Mouse (Mus musculus): ENCODE data around the gene Chgb. TPM values are rescaled to one million over a fixed set of nuclear protein-coding genes. Genes with fewer than 3 reads are reported as not detected.

The Chgb gene
- total RNA-seq (2022), result 1 to 10 TPM in 2 of 4 experiments, under 1 TPM in 2; 0.49 to 1.1 (median 0.78) TPM

- no peak for DNase-seq (ENCODE audit: low spot score)
Observed at GRCm38 (mm10) chr2:132780978-132781377, at the start of gene Chgb. Gene Chgb, plus strand, starts transcription at chr2:132781278.

- no peak for DNase-seq (ENCODE audit: low spot score)
Observed at GRCm38 (mm10) chr2:132732940-132733339, 48.1 kb upstream of the Chgb start.

GRCm38 (mm10) chr2:132733603-132734573, 47.2 kb upstream of the Chgb start:
- no peak for DNase-seq (ENCODE audit: low spot score)

GRCm38 (mm10) chr2:132738816-132739432, 42.2 kb upstream of the Chgb start:
- DNase-seq (ENCODE audit: low spot score), result no peak

GRCm38 (mm10) chr2:132741862-132742347, 39.2 kb upstream of the Chgb start:
- no peak for DNase-seq (ENCODE audit: low spot score)

- no peak for DNase-seq (ENCODE audit: low spot score)
Observed at GRCm38 (mm10) chr2:132744866-132745265, 36.2 kb upstream of the Chgb start.

- DNase-seq (ENCODE audit: low spot score), result no peak
Observed at GRCm38 (mm10) chr2:132746108-132746507, 35.0 kb upstream of the Chgb start.

GRCm38 (mm10) chr2:132750726-132751125, 30.4 kb upstream of the Chgb start:
- DNase-seq (ENCODE audit: low spot score), result no peak

GRCm38 (mm10) chr2:132751141-132752066, 29.7 kb upstream of the Chgb start:
- DNase-seq (ENCODE audit: low spot score), result no peak

GRCm38 (mm10) chr2:132752398-132752797, 28.7 kb upstream of the Chgb start:
- DNase-seq (ENCODE audit: low spot score), result no peak

- DNase-seq (ENCODE audit: low spot score), result no peak
Observed at GRCm38 (mm10) chr2:132753137-132753536, 27.9 kb upstream of the Chgb start.

GRCm38 (mm10) chr2:132757911-132758310, 23.2 kb upstream of the Chgb start:
- no peak for DNase-seq (ENCODE audit: low spot score)

GRCm38 (mm10) chr2:132770822-132771221, 10.3 kb upstream of the Chgb start:
- DNase-seq (ENCODE audit: low spot score), result no peak

- DNase-seq (ENCODE audit: low spot score), result peak; percentile 73
Observed at GRCm38 (mm10) chr2:132781439-132782068, 476 bp downstream of the Chgb start.

GRCm38 (mm10) chr2:132784039-132784438, 3.0 kb downstream of the Chgb start:
- no peak for DNase-seq (ENCODE audit: low spot score)

GRCm38 (mm10) chr2:132793441-132794203, 12.5 kb downstream of the Chgb start:
- no peak for DNase-seq (ENCODE audit: low spot score)

- DNase-seq (ENCODE audit: low spot score), result no peak
Observed at GRCm38 (mm10) chr2:132794204-132794586, 13.1 kb downstream of the Chgb start.

- no peak for DNase-seq (ENCODE audit: low spot score)
Observed at GRCm38 (mm10) chr2:132802976-132803375, 21.9 kb downstream of the Chgb start.

- peak; percentile 87 for DNase-seq (ENCODE audit: low spot score)
Observed at GRCm38 (mm10) chr2:132815608-132816314, 34.7 kb downstream of the Chgb start, which contains the start of the genes Trmt6 and Mcm8. Gene Trmt6, minus strand, starts transcription at chr2:132816055. Gene Mcm8, plus strand, starts transcription at chr2:132816141.

All from heart, adult 8-10 months (tissue).